Comparison of ENCODE assay signal across 22 mouse cellular contexts in genomic region chr5:75189319-75189987, GRCm38 (mm10). TPM values are rescaled to one million over a fixed set of nuclear protein-coding genes. Genes with fewer than 3 reads are reported as not detected.
DNase-seq lines count a peak whose midpoint lies in the region; ATAC-seq and TF ChIP-seq lines count a peak whose summit lies in the region.
"Had no signal": no experiment of that assay in that cellular context is flagged by ENCODE, and none has a peak within 500 bp of the region (broad histone marks: within the 10 kb centered on the region; RNA-seq: fewer than 3 reads in every experiment).

No protein-coding gene starts in this region.

- no peak overlapping the region for H3K4me3 ChIP-seq in forebrain, embryonic 13.5 days
- no peak overlapping the region for H3K4me3 ChIP-seq in forebrain, embryonic 14.5 days (ENCODE audit: low read depth, low read length)
- no peak overlapping the region for H3K4me3 ChIP-seq in neural tube, embryonic 12.5 days
- no peak overlapping the region for H3K4me3 ChIP-seq in neural tube, embryonic 15.5 days (replicated peaks)
- no peak overlapping the region for H3K4me3 ChIP-seq in midbrain, embryonic 15.5 days
- no peak overlapping the region for H3K4me3 ChIP-seq in lung, adult 2 months (replicated peaks; ENCODE audit: extremely low read depth, low read depth, low read length)
- no peak overlapping the region for H3K4me3 ChIP-seq in intestine, embryonic 16.5 days (ENCODE audit: low read length)
- H3K4me3 ChIP-seq: heart, adult 2 months; left cerebral cortex, adult 2 months; liver, embryonic 13.5 days had no signal

- no peak overlapping the region for H3K9ac ChIP-seq in forebrain, embryonic 13.5 days
- H3K9ac ChIP-seq in forebrain, embryonic 14.5 days (ENCODE audit: low read length), result no peak overlapping the region
- no peak overlapping the region for H3K9ac ChIP-seq in neural tube, embryonic 12.5 days
- H3K9ac ChIP-seq in neural tube, embryonic 15.5 days (replicated peaks), result no peak overlapping the region
- no peak overlapping the region for H3K9ac ChIP-seq in midbrain, embryonic 15.5 days
- H3K9ac ChIP-seq in intestine, embryonic 16.5 days (ENCODE audit: low read depth, low read length), result no peak overlapping the region
- H3K9ac ChIP-seq: forebrain, postnatal 0 days; liver, embryonic 13.5 days; lung, embryonic 14.5 days had no signal

- H3K9me3 ChIP-seq in forebrain, embryonic 13.5 days (replicated peaks), result no peaks in the 10 kb centered on the region
- H3K9me3 ChIP-seq in forebrain, embryonic 14.5 days (replicated peaks; ENCODE audit: control insufficient read depth, low read length), result no peaks in the 10 kb centered on the region
- H3K9me3 ChIP-seq in neural tube, embryonic 12.5 days, result no peaks in the 10 kb centered on the region
- H3K9me3 ChIP-seq in neural tube, embryonic 15.5 days (replicated peaks), result no peaks in the 10 kb centered on the region
- H3K9me3 ChIP-seq in midbrain, embryonic 15.5 days, result no peaks in the 10 kb centered on the region
- H3K9me3 ChIP-seq in intestine, embryonic 16.5 days (ENCODE audit: control insufficient read depth, low read length), result no peaks in the 10 kb centered on the region
- H3K9me3 ChIP-seq: liver, embryonic 13.5 days had no signal

- ATAC-seq in forebrain, embryonic 13.5 days, result peak; percentile 21; the same call in 1 of the 2 replicates
- ATAC-seq in forebrain, embryonic 14.5 days, result no peak
- ATAC-seq in neural tube, embryonic 12.5 days (ENCODE audit: low FRiP score, low read depth), result peak; percentile 80
- no peak; the same call in 1 of the 2 replicates for ATAC-seq in neural tube, embryonic 15.5 days (ENCODE audit: low FRiP score)
- peak; percentile 86 for ATAC-seq in midbrain, embryonic 15.5 days (replicated peaks)
- no peak for ATAC-seq in intestine, embryonic 16.5 days
- ATAC-seq: CD4-positive, CD25-positive, alpha-beta regulatory T cell, adult 4 months; forebrain, postnatal 0 days had no signal

- DNase-seq in forebrain, embryonic 14.5 days (ENCODE audit: low spot score), result no peak
- no peak for DNase-seq in lung, adult 2 months
- DNase-seq: adrenal gland, postnatal 36 days; cerebellum, adult 11-12 months; cerebellum, postnatal 10 days; forebrain, postnatal 0 days; gastrocnemius, postnatal 25 days; heart, postnatal 36 days; kidney, adult 18-20 months; layer of hippocampus, adult 9-11 months; liver, embryonic 13.5 days; lung, embryonic 14.5 days; thymus, adult 2 months; thymus, postnatal 4 days had no signal

- WGBS in forebrain, embryonic 13.5 days, result 85% methylated on average over 15 of the region's 15 CpGs
- 87% methylated on average over 15 of the region's 15 CpGs for WGBS in forebrain, embryonic 14.5 days
- WGBS in neural tube, embryonic 12.5 days, result 41% methylated on average over 15 of the region's 15 CpGs
- WGBS in neural tube, embryonic 15.5 days, result 43% methylated on average over 15 of the region's 15 CpGs
- 50% methylated on average over 15 of the region's 15 CpGs for WGBS in midbrain, embryonic 15.5 days
- 86% methylated on average over 15 of the region's 15 CpGs for WGBS in lung, adult 2 months
- WGBS in intestine, embryonic 16.5 days, result 81% methylated on average over 15 of the region's 15 CpGs

- no peak for TF ChIP-seq CTCF in lung, adult 2 months (IDR thresholded peaks at IDR 0.05; ENCODE audit: insufficient read depth, low read length)

- H3K4me1 ChIP-seq in forebrain, embryonic 13.5 days, result no peaks in the 10 kb centered on the region
- H3K4me1 ChIP-seq in forebrain, embryonic 14.5 days (ENCODE audit: control insufficient read depth, insufficient read depth, low read length), result no peaks in the 10 kb centered on the region
- H3K4me1 ChIP-seq in neural tube, embryonic 12.5 days, result 0 out of 2 replicates have a peak, but pooled peaks cover 6% of the 10 kb centered on the region
- no peaks in the 10 kb centered on the region for H3K4me1 ChIP-seq in neural tube, embryonic 15.5 days
- H3K4me1 ChIP-seq in midbrain, embryonic 15.5 days, result no peaks in the 10 kb centered on the region
- H3K4me1 ChIP-seq in lung, adult 2 months (ENCODE audit: control insufficient read depth, insufficient read depth, low read length), result no peaks in the 10 kb centered on the region; the same call in 1 of the 2 replicates
- no peaks in the 10 kb centered on the region for H3K4me1 ChIP-seq in intestine, embryonic 16.5 days (ENCODE audit: control insufficient read depth, insufficient read depth, low read length)
- H3K4me1 ChIP-seq: liver, embryonic 13.5 days had no signal

- no peak overlapping the region for H3K27ac ChIP-seq in forebrain, embryonic 13.5 days
- no peak overlapping the region for H3K27ac ChIP-seq in forebrain, embryonic 14.5 days (ENCODE audit: low read depth, low read length)
- no peak overlapping the region for H3K27ac ChIP-seq in neural tube, embryonic 12.5 days
- H3K27ac ChIP-seq in neural tube, embryonic 15.5 days (replicated peaks), result no peak overlapping the region
- H3K27ac ChIP-seq in midbrain, embryonic 15.5 days, result no peak overlapping the region
- H3K27ac ChIP-seq in intestine, embryonic 16.5 days (ENCODE audit: low read length), result no peak overlapping the region
- H3K27ac ChIP-seq: heart, adult 2 months; left cerebral cortex, adult 2 months; liver, embryonic 13.5 days had no signal

- no peaks in the 10 kb centered on the region for H3K36me3 ChIP-seq in forebrain, embryonic 13.5 days (ENCODE audit: poor library complexity, severe bottlenecking)
- no peaks in the 10 kb centered on the region for H3K36me3 ChIP-seq in forebrain, embryonic 14.5 days (ENCODE audit: control insufficient read depth, insufficient read depth, low read length)
- H3K36me3 ChIP-seq in neural tube, embryonic 12.5 days, result no peaks in the 10 kb centered on the region; the same call in 1 of the 2 replicates
- no peaks in the 10 kb centered on the region for H3K36me3 ChIP-seq in neural tube, embryonic 15.5 days
- H3K36me3 ChIP-seq in midbrain, embryonic 15.5 days (replicated peaks), result no peaks in the 10 kb centered on the region
- H3K36me3 ChIP-seq in intestine, embryonic 16.5 days (ENCODE audit: control insufficient read depth, insufficient read depth, low read length), result no peaks in the 10 kb centered on the region
- H3K36me3 ChIP-seq: liver, embryonic 13.5 days had no signal

- TF ChIP-seq POLR2A in lung, adult 2 months (IDR thresholded peaks at IDR 0.05; ENCODE audit: borderline replicate concordance, extremely low read depth, low read depth, low read length), result no peak

- no peak overlapping the region for H3K4me2 ChIP-seq in forebrain, embryonic 13.5 days
- no peak overlapping the region for H3K4me2 ChIP-seq in forebrain, embryonic 14.5 days (ENCODE audit: low read length)
- H3K4me2 ChIP-seq in neural tube, embryonic 12.5 days (replicated peaks), result no peak overlapping the region
- no peak overlapping the region for H3K4me2 ChIP-seq in neural tube, embryonic 15.5 days
- H3K4me2 ChIP-seq in midbrain, embryonic 15.5 days, result no peak overlapping the region
- no peak overlapping the region for H3K4me2 ChIP-seq in intestine, embryonic 16.5 days (ENCODE audit: low read depth, low read length)
- H3K4me2 ChIP-seq: liver, embryonic 13.5 days; lung, embryonic 14.5 days had no signal

- no peaks in the 10 kb centered on the region for H3K27me3 ChIP-seq in forebrain, embryonic 13.5 days
- H3K27me3 ChIP-seq in forebrain, embryonic 14.5 days (replicated peaks; ENCODE audit: control insufficient read depth, insufficient read depth, low read length), result no peaks in the 10 kb centered on the region
- no peaks in the 10 kb centered on the region for H3K27me3 ChIP-seq in neural tube, embryonic 12.5 days (replicated peaks)
- H3K27me3 ChIP-seq in neural tube, embryonic 15.5 days (replicated peaks), result no peaks in the 10 kb centered on the region
- no peaks in the 10 kb centered on the region for H3K27me3 ChIP-seq in midbrain, embryonic 15.5 days (replicated peaks)
- no peaks in the 10 kb centered on the region for H3K27me3 ChIP-seq in intestine, embryonic 16.5 days (replicated peaks; ENCODE audit: control insufficient read depth, insufficient read depth, low read length)
- H3K27me3 ChIP-seq: liver, embryonic 13.5 days had no signal

RNA-seq across cellular contexts. Expression of gene Pdgfra, which starts 37.4 kb away (rescaled TPM):
- polyA plus RNA-seq in forebrain, embryonic 13.5 days (2015; fragmentation: Nextera tagmentation; extraction: Ambion mirVana), result 4.1 and 4.9 TPM in 2 replicates
- polyA plus RNA-seq in forebrain, embryonic 14.5 days (2014; fragmentation: Nextera tagmentation; extraction: Ambion mirVana), result 7.0 and 10.9 TPM in 2 replicates
- polyA plus RNA-seq in neural tube, embryonic 12.5 days (2016; fragmentation: Nextera tagmentation; extraction: Ambion mirVana), result 23.9 and 24.4 TPM in 2 replicates
- polyA plus RNA-seq in neural tube, embryonic 15.5 days (2015; fragmentation: Nextera tagmentation; extraction: Ambion mirVana), result 16.0 and 18.9 TPM in 2 replicates
- 11.1 and 11.3 TPM in 2 replicates for polyA plus RNA-seq in midbrain, embryonic 15.5 days (2015; fragmentation: Nextera tagmentation; extraction: Ambion mirVana)
- 51.0 and 82.2 TPM in 2 replicates for polyA plus RNA-seq in lung, adult 2 months (2012; rRNA removed)
- polyA plus RNA-seq in intestine, embryonic 16.5 days (2015; fragmentation: Nextera tagmentation; extraction: Ambion mirVana), result 27.7 and 29.4 TPM in 2 replicates

Comparison
In these comparisons a context has a peak if more than half of its experiments do, and no peak if none do; other contexts are left out.
1. ATAC-seq: peak in forebrain, embryonic 13.5 days (single experiment), neural tube, embryonic 12.5 days (single experiment) and midbrain, embryonic 15.5 days (single experiment); none in forebrain, embryonic 14.5 days (single experiment), neural tube, embryonic 15.5 days (single experiment) and intestine, embryonic 16.5 days (single experiment).